Mouse (Mus musculus): Measurements from ENCODE around the gene Invs. TPM values are rescaled to one million over a fixed set of nuclear protein-coding genes. Genes with fewer than 3 reads are reported as not detected.

Invs gene
- polyA plus RNA-seq, 1 experiment: 2.8 TPM

DNA sequence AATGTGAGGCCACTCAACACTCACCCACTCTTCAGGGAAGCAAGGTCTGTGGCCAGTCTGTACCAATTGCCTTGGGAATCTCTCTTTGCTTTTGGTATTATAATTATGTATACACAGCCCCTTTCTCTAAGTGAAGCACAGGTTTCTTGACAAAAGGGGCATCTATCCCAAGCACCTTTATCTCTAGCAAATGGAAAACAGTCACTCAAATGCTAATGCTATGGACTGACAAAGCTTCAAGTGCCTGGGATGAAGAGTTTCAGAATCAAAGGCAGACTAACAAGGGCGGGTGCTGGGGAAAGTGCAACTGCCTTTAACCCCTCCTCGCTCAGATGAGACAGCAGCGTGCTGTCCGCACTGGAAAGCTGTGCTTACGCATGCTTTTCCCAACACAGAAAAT, 7.7 kb upstream of the Invs start:
- Histone ChIP-seq H3K4me3 (ENCODE audit: insufficient read depth, poor library complexity, severe bottlenecking) (no peak overlapping the region), H3K79me3 (ENCODE audit: low read depth) (peaks cover 86% of the 10 kb centered on the region), H3K27me3 (ENCODE audit: control insufficient read depth, insufficient read depth, insufficient read length) (no peaks in the 10 kb centered on the region), H3K36me3 (ENCODE audit: control insufficient read depth, insufficient read depth) (no peaks in the 10 kb centered on the region), H3ac (ENCODE audit: control insufficient read depth, insufficient read length, low read depth) (no peak overlapping the region), H3K79me2 (ENCODE audit: control insufficient read depth, insufficient read depth) (peaks cover 100% of the 10 kb centered on the region)
- no peak for TF ChIP-seq MAX (IDR thresholded peaks at IDR 0.05)

DNA sequence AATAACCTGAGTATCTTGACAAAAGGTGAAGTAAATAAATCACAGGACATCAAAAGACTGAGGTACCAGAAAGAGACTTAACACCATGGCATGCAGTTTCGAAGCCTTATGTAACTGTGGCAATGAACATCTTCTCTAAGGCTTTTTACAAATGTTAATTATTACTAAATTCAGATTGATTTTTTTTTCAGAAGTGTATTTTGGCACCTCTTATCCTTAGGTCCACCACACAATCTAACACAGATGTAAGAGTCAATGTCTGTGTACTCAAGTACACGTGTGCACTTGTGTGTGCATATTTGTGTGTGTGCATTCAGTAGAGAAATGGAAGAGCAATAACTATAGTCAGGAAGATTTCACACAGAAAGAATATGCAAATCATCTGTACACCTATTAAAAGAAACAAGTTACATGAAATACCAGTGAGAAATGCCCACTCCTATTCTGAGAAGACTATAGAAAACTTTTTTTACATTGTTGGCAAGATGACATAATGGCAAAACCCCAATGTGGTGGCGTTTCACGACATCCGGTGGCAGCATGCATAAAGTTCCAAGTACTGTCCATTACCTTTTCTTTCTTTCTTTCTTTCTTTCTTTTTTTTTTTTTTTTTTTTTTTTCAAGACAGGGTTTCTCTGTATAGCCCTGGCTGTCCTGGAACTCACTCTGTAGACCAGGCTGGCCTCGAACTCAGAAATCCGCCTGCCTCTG, 6.3 kb upstream of the Invs start:
- H3K27me3 ChIP-seq (ENCODE audit: control insufficient read depth, insufficient read depth, insufficient read length): no peaks in the 10 kb centered on the region
- peaks cover 100% of the 10 kb centered on the region for H3K79me2 ChIP-seq (ENCODE audit: control insufficient read depth, insufficient read depth)
- H3K79me3 ChIP-seq (ENCODE audit: low read depth): peaks cover 81% of the 10 kb centered on the region
- no peak for TF ChIP-seq USF1 (IDR thresholded peaks at IDR 0.05; ENCODE audit: low read depth)
- no peak for TF ChIP-seq MYOG (IDR thresholded peaks at IDR 0.05; ENCODE audit: control insufficient read depth, extremely low read depth, insufficient read length)
- no peak for TF ChIP-seq MYOD1 (IDR thresholded peaks at IDR 0.05; ENCODE audit: control insufficient read depth, insufficient read length, low read depth)
- TF ChIP-seq MAX (IDR thresholded peaks at IDR 0.05): no peak
- no peak for TF ChIP-seq CEBPB (IDR thresholded peaks at IDR 0.05; ENCODE audit: low read depth)
- no peak for TF ChIP-seq FOSL1 (IDR thresholded peaks at IDR 0.05; ENCODE audit: insufficient read depth, low read length, poor library complexity, severe bottlenecking)
- no peak for TF ChIP-seq CTCF (IDR thresholded peaks at IDR 0.05; ENCODE audit: control insufficient read depth, insufficient read depth, insufficient read length)
- no peak overlapping the region for H3K4me3 ChIP-seq (ENCODE audit: insufficient read depth, poor library complexity, severe bottlenecking)
- no peak overlapping the region for H3ac ChIP-seq (ENCODE audit: control insufficient read depth, insufficient read length, low read depth)
- no peaks in the 10 kb centered on the region for H3K36me3 ChIP-seq (ENCODE audit: control insufficient read depth, insufficient read depth)

DNA sequence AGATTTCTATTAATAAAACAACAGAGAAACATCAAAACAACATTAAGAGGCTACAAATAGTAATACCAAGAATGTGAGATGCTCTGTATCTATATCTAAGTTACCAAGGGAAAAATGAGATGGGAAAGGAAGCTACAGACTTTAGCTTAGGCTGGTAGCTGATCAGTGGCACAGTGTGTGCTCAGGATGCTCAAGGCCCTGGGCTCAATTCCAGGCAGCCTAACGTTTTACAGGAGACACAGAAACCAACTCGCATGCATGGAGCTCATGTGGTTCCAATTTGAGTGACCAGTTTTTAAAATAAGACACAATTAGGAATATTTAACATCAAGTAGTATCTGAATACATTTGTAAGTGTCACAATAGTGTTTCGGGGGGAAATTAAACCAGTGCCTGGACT, 3.8 kb upstream of the Invs start:
- Histone ChIP-seq H3K4me3 (ENCODE audit: insufficient read depth, poor library complexity, severe bottlenecking) (no peak overlapping the region), H3ac (ENCODE audit: control insufficient read depth, insufficient read length, low read depth) (no peak overlapping the region), H3K27me3 (ENCODE audit: control insufficient read depth, insufficient read depth, insufficient read length) (no peaks in the 10 kb centered on the region), H3K36me3 (ENCODE audit: control insufficient read depth, insufficient read depth) (no peaks in the 10 kb centered on the region), H3K79me3 (ENCODE audit: low read depth) (peaks cover 69% of the 10 kb centered on the region), H3K79me2 (ENCODE audit: control insufficient read depth, insufficient read depth) (peaks cover 86% of the 10 kb centered on the region)
- TF ChIP-seq CEBPB (IDR thresholded peaks at IDR 0.05; ENCODE audit: low read depth) (no peak), USF1 (IDR thresholded peaks at IDR 0.05; ENCODE audit: low read depth) (no peak), FOSL1 (IDR thresholded peaks at IDR 0.05; ENCODE audit: insufficient read depth, low read length, poor library complexity, severe bottlenecking) (no peak), CTCF (IDR thresholded peaks at IDR 0.05; ENCODE audit: control insufficient read depth, insufficient read depth, insufficient read length) (no peak)

DNA sequence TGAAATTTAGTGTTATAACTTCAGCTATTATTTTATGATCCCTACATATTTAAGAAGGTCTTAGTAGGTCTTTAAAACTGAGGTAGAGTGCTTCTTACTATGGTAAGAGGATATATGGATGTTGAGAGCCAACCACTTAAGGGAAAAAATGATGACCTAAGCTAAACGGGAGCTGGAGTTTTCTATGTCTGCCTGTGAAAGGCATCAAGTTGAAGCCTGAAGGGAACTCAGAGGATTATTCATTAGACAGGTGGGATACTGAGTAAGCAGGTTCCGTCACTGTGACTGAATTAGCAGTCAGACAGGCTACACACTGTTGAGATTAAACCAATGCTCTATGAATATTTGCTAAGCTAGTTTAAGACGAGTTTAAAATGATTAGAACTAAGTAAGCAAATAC, 2.5 kb upstream of the Invs start:
- Histone ChIP-seq H3K4me3 (ENCODE audit: insufficient read depth, poor library complexity, severe bottlenecking) (no peak overlapping the region), H3K79me3 (ENCODE audit: low read depth) (peaks cover 58% of the 10 kb centered on the region), H3K79me2 (ENCODE audit: control insufficient read depth, insufficient read depth) (peaks cover 74% of the 10 kb centered on the region), H3K36me3 (ENCODE audit: control insufficient read depth, insufficient read depth) (no peaks in the 10 kb centered on the region), H3ac (ENCODE audit: control insufficient read depth, insufficient read length, low read depth) (no peak overlapping the region), H3K27me3 (ENCODE audit: control insufficient read depth, insufficient read depth, insufficient read length) (no peaks in the 10 kb centered on the region)
- no peak for TF ChIP-seq USF1 (IDR thresholded peaks at IDR 0.05; ENCODE audit: low read depth)
- TF ChIP-seq CEBPB (IDR thresholded peaks at IDR 0.05; ENCODE audit: low read depth): no peak
- TF ChIP-seq MYOG (IDR thresholded peaks at IDR 0.05; ENCODE audit: control insufficient read depth, extremely low read depth, insufficient read length): no peak
- TF ChIP-seq FOSL1 (IDR thresholded peaks at IDR 0.05; ENCODE audit: insufficient read depth, low read length, poor library complexity, severe bottlenecking): no peak
- TF ChIP-seq CTCF (IDR thresholded peaks at IDR 0.05; ENCODE audit: control insufficient read depth, insufficient read depth, insufficient read length): no peak
- TF ChIP-seq MAX (IDR thresholded peaks at IDR 0.05): no peak
- TF ChIP-seq MYOD1 (IDR thresholded peaks at IDR 0.05; ENCODE audit: control insufficient read depth, insufficient read length, low read depth): no peak

DNA sequence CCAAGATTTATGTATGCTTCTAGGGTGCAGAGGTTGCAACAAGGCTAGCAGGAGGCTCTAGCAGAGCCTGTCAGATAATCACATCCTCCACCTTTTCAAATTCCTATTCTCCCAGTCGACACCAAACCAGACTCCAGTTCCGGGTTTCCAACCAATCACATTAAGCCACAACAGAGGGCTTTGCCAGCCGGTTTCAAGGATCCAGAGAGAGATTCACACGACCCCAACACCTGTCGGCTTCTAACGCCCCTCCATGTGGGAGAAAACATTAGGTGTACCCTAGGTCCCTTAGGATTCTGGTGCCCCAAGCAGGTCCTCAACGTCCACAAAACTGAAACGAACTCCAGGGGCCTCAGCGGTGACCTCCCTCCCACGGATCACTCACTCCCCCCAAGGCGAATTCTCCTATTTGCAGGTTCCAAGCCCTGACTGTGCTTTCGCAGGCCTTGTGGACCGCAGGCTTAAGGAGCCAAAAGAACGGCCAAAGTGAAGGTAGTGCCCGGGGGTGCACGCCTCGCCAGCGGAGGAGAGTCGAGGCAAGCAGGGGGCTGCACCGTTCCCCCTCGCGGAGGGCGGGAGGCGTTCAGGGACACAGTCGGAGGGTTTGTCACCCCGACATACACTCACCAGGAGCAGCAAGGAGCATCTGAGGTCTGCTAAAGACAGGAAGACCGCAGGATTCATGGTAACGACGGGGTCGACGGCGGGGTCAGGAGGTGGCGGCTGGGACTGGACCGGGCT, 633 bp upstream of the Invs start:
- H3K27me3 ChIP-seq (ENCODE audit: control insufficient read depth, insufficient read depth, insufficient read length): no peaks in the 10 kb centered on the region
- TF ChIP-seq MAX (IDR thresholded peaks at IDR 0.05): no peak
- no peak for TF ChIP-seq CEBPB (IDR thresholded peaks at IDR 0.05; ENCODE audit: low read depth)
- TF ChIP-seq USF1 (IDR thresholded peaks at IDR 0.05; ENCODE audit: low read depth): no peak
- TF ChIP-seq CTCF (IDR thresholded peaks at IDR 0.05; ENCODE audit: control insufficient read depth, insufficient read depth, insufficient read length): no peak
- TF ChIP-seq FOSL1 (IDR thresholded peaks at IDR 0.05; ENCODE audit: insufficient read depth, low read length, poor library complexity, severe bottlenecking): no peak
- no peak for TF ChIP-seq MYOG (IDR thresholded peaks at IDR 0.05; ENCODE audit: control insufficient read depth, extremely low read depth, insufficient read length)
- no peak for TF ChIP-seq MYOD1 (IDR thresholded peaks at IDR 0.05; ENCODE audit: control insufficient read depth, insufficient read length, low read depth)
- peak overlapping the region; percentile 78 for H3ac ChIP-seq (ENCODE audit: control insufficient read depth, insufficient read length, low read depth)
- peaks cover 42% of the 10 kb centered on the region for H3K79me3 ChIP-seq (ENCODE audit: low read depth)
- peaks cover 55% of the 10 kb centered on the region for H3K79me2 ChIP-seq (ENCODE audit: control insufficient read depth, insufficient read depth)
- H3K36me3 ChIP-seq (ENCODE audit: control insufficient read depth, insufficient read depth): no peaks in the 10 kb centered on the region
- H3K4me3 ChIP-seq (ENCODE audit: insufficient read depth, poor library complexity, severe bottlenecking): peak overlapping the region; percentile 94

DNA sequence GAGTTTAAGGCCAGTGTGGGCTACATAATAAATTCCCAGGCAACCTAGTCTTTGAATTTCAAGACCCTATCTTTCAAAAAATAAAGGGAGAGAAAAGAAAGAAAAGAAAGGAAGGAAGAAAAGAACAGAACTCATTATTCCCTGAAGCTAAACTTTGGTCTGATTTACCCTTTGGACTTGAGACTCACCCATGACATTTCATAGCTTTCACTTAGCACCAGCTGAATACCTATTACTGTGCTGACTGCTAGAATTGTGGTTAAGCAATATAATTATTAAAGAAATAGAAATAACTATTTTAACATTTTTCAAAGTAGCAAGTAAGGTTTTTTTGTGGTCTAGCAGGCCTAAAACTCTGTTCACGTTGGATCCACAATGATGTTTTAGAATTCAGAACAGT, 1.6 kb downstream of the Invs start:
- Histone ChIP-seq H3K36me3 (ENCODE audit: control insufficient read depth, insufficient read depth) (peaks cover 8% of the 10 kb centered on the region), H3K4me3 (ENCODE audit: insufficient read depth, poor library complexity, severe bottlenecking) (no peak overlapping the region), H3K79me3 (ENCODE audit: low read depth) (peaks cover 21% of the 10 kb centered on the region), H3ac (ENCODE audit: control insufficient read depth, insufficient read length, low read depth) (no peak overlapping the region), H3K27me3 (ENCODE audit: control insufficient read depth, insufficient read depth, insufficient read length) (no peaks in the 10 kb centered on the region), H3K79me2 (ENCODE audit: control insufficient read depth, insufficient read depth) (peaks cover 33% of the 10 kb centered on the region)
- TF ChIP-seq FOSL1 (IDR thresholded peaks at IDR 0.05; ENCODE audit: insufficient read depth, low read length, poor library complexity, severe bottlenecking) (no peak), CEBPB (IDR thresholded peaks at IDR 0.05; ENCODE audit: low read depth) (no peak)

Data from C2C12 (cell line).